Mouse (Mus musculus): ENCODE results near the gene Eme2.

Gene Eme2

DNA sequence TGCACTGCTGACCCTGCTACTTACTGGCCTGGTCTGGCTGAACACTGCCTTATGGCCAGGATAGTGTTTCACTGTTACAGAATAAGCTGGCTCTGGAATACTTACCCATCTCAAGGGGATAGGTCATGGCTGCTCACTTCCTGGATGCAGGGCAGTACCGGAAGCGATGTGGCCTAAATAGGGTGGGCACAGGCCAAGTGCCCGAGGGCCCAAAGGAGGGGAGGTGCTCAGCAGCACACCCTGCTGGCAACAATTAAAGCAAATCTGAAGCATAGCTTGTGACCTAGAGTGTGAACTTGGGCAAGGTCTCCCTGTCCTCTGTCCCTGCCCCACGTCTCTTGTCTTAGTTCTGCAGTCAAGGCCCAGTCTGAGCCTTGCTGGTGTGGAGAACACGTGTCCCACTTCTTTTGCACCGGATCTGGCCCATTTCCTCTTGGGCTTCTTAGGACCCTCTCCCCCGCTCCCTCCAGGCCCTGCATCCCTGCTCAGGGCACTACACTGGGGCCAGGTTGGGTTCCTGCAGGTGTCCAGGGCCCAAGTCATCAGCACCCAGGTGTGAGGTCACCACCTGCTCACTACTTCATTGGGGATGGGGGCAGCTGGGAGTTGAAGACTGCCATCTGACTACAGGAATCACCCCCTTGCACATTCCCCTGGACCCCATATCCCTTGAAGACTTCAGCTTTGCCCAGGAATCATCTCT lies 13.0 kb downstream of the Eme2 start:
- in situ Hi-C loops (cut with MboI; ENCODE audit: unreplicated experiment in 2 of 2) = loop anchor here in 1 of 2 experiments (5.0 kb wide), 1 partner anchor 135 kb away; no protein-coding TSS in a partner anchor

- in situ Hi-C loops (cut with MboI; ENCODE audit: unreplicated experiment in 2 of 2) = no loop called here
Observed at GRCm38 (mm10) chr17:24878531-24878930, 16.4 kb downstream of the Eme2 start.

DNA sequence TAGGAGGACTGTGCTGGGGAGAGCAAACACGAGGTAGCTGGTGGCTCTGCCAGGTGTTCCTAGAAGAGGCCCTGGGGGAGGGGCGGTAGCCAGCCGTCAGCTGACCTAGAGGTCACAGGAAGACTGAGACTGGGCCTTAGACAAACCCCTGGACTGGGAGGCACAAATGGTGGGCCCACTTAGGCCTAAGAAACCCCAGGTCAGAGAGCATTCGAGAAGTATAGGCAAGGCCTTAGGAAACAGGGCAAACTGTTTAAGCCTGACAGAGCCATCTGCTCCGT lies 16.8 kb downstream of the Eme2 start:
- in situ Hi-C loops (cut with MboI; ENCODE audit: unreplicated experiment in 2 of 2) = no loop called here

DNA sequence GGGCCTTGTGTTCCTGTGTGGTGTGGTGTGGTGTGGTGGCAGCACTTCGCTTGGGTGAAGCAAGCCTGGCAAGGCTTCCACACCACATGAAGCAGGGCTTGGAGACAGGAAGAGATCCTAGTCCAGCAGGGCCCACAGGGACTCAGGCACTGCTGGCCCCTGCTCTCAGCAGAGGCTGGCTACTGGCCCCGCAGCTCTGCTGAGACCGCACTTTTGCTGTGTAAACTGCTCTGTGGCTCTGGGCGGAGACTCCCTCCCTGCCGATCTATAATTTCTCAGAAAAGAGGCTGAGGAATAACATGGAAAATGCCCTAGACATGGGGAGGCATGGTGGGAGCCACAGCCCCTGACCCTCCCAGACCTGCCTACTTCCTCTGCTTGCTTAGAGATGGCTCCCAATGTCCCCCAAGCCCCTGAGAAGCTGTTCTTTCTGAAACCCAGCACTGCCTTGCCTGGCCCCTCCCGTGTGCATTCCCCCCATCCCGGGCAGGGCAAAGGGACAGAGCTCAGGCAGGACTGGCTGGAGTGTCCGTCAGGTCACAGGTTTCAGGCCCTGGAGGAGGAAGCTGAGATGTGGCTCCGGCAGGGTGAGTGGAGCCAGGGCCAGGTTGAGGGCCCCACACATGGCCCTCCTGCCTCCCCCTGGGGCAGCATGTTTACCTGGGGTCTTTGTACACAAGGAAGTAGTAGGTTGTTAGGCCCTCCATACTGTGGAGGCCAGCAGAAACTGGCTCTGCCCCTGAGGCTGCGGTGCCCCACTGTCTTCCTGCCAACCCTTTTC lies 17.4 kb downstream of the Eme2 start:
- in situ Hi-C loops (cut with MboI; ENCODE audit: unreplicated experiment in 2 of 2) = no loop called here

DNA sequence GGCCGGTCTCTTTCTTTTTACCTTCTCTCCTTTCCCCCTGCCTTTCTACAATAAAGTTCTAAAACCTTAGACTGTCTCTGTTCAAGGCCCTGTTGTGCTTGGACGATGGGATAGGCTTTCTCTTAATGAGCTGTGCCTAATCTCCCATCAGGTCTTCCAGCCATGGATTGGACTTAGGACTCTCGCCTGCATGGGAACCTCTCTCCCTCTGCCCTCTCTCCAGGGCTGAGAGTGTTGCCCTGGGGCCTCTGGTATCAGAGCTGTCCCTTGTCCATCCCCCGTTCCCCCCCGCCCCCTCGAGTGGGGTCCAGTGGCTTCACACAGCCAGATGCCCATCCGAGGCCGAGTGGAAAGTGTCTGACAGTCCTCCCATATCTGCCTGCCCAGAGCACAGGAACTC lies 19.9 kb downstream of the Eme2 start:
- in situ Hi-C loops (cut with MboI; ENCODE audit: unreplicated experiment in 2 of 2) = no loop called here

DNA sequence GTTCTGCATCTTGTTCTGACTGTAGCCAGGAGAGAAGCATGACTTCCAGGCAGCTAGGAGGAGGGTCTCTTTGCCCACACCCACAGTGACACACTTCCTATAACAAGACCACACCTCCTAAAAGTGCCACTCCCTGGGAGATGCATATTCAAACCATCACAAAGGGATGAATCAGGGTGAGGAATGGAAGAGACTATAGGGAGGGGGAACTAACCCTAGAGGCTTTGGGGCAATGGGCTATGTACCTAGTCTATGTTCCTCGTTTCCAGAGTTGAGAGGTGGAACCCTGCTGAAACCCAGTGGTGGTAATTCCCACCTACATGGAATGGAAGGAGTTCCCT lies 20.5 kb downstream of the Eme2 start:
- in situ Hi-C loops (cut with MboI; ENCODE audit: unreplicated experiment in 2 of 2) = no loop called here

DNA sequence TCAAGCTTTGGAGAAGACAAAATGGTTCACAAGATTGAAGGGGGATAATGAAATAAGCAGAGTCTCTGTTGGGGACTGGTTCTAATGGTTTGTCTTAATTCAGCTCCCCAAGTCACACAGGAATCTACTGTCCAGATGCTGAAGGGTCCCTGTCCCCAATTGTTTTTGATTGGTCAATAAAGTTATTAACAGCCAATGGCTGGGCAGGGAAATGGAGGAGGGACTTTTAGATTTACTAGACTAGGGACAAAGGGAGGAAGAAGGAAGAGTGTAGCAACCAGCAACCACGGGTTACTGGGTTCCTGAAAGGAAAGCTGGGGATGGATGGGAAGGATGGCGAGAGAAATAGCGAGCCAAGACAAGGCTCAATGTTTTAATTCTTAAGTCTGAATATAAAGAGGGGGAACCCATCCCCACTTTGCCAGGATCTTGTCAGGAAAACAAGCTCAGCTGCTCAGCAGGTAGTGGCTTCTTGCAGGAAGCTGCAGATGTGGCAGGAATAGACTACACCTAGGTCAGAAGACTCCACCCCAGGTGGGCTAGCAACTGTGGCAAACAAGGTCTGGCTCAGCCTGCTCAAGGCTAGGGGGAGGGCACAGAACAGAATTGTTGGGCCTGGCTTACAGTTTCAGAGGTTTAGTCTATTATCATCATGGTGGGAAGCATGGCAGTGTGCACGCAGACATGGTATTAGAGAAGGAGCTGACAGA lies 21.0 kb downstream of the Eme2 start:
- in situ Hi-C loops (cut with MboI; ENCODE audit: unreplicated experiment in 2 of 2) = no loop called here

DNA sequence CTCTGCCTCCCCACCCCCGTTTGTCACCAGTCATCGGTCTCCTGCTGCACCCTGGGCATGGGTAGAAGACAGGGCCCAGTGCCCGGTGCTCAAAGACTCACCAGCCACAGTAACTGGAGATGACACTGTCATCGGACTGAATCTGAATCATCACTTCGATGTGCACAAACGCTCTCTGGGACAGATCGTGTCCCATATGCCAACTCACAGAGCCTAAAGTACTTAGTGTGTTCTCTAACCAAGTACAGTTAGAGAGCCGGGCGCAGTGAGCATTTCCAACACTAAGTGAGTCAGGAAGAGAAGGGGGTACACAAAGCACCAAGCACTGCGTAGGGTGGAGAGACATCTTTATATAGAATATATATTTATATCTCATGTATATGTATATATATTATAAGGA lies 27.0 kb downstream of the Eme2 start:
- in situ Hi-C loops (cut with MboI; ENCODE audit: unreplicated experiment in 2 of 2) = no loop called here

- in situ Hi-C loops (cut with MboI; ENCODE audit: unreplicated experiment in 2 of 2) = no loop called here
Observed at GRCm38 (mm10) chr17:24865776-24866175, 29.1 kb downstream of the Eme2 start, which contains the start of gene Igfals. Gene Igfals (plus strand): TSS chr17:24865997.

DNA sequence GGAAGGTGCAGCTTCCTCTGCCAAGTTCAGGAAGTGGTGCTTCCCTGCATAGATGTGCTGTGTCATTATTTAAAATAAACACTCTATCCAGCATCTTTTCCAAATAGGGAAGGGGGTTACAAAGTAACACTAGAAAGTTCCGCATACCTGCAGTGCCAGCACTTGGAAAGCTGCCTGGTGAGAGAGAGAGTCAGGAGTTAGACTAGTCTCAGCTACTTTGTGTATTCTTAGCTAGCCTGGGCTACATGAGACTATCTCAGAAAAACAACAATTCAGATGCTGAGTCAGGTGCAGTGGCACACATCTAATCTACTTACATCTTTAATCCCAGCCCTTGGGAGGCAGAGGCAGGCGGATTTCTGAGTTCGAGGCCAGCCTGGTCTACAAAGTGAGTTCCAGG lies 33.1 kb downstream of the Eme2 start:
- in situ Hi-C loops (cut with MboI; ENCODE audit: unreplicated experiment in 2 of 2) = no loop called here

DNA sequence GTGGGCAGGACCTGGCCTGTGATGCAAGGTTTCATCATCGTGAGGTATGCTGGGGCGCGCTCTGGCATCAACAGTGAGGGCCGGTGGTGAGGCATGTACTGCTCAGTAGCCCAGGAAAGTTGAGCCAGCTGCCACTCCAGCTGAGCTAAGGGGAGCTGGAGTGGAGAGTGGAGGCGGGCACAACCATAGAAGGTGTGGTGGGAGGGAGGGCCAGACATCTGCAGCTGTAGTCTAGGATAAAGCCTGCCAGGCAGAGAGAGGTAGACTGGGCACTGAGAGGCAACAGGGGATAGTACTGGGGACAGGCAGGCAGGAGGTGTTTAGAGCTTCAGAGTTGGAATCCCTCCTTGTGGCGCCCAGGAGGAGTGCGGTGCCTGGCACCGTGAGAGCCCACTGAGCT lies 34.8 kb downstream of the Eme2 start:
- in situ Hi-C loops (cut with MboI; ENCODE audit: unreplicated experiment in 2 of 2) = no loop called here

- in situ Hi-C loops (cut with MboI; ENCODE audit: unreplicated experiment in 2 of 2) = no loop called here
Observed at GRCm38 (mm10) chr17:24858967-24859366, 35.9 kb downstream of the Eme2 start.

DNA sequence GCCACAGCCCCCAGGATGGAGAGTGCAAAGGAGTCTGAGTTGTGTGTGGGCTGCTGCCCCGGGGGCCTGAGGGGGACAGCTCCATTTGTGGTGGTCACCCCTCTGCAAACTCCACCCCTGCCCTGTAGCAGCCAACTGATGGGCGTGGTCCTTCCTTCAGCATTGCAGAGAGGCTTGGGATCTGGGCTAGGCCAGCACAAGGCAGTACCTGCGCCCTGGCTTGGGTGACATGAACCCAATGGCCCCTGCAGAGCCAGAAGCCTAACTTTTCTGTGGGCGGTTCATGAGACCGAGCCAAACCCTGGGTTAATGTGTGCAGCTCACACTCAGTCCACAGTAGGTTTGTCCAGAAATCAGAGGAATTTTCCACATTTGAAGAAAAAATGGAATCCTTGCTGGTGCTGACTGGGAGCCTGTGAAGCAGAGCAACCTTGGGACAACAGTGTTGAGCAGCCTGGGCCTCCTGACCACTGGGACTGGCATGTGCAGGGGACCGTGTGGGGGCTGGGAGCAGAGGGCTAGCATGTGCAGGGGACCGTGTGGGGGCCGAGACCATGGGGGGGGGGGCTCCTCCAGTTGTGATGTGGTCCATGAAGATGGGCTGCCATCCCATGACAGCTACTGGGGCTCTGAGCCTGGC lies 36.9 kb downstream of the Eme2 start:
- in situ Hi-C loops (cut with MboI; ENCODE audit: unreplicated experiment in 2 of 2) = no loop called here

DNA sequence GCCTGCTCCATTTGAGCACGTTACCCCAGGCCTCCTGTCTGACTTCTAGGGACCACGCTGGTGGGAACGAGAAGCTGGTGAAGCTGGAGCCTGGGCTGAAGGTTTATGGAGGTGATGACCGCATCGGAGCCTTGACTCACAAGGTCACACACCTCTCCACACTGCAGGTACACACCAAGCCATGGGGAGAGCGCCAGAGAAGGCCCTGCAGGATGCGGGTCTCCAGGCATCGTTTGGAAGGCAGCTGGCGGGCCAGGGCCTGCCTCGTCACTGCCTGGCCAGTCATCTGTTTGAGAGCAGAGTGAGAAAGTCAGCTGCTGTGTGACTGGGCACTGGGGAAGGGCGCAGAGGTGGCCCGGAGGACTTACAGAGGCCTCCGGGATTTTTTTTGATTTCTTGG lies 38.3 kb downstream of the Eme2 start:
- in situ Hi-C loops (cut with MboI; ENCODE audit: unreplicated experiment in 2 of 2) = no loop called here

GRCm38 (mm10) chr17:24855838-24856464 lies 38.9 kb downstream of the Eme2 start:
- in situ Hi-C loops (cut with MboI; ENCODE audit: unreplicated experiment in 2 of 2) = no loop called here

GRCm38 (mm10) chr17:24851381-24852125 lies 43.3 kb downstream of the Eme2 start:
- in situ Hi-C loops (cut with MboI; ENCODE audit: unreplicated experiment in 2 of 2) = no loop called here

DNA sequence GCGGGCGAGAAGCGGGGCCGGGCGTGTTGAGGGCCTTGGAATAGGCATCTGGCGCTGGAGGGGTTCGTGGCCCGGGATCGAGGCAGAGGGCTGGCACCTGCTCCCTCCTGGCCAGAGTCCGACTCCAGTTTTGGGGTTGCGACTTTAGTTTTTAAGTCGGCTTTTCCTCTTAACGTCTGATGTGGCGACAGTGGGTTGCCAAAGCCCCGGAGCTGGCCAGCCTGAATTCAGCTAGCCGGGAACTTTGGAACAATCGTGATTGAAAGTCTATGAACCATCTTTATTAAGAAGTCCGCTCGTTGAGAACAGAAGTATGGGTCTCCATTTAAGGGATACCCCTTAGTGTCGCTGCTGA lies 44.1 kb downstream of the Eme2 start:
- in situ Hi-C loops (cut with MboI; ENCODE audit: unreplicated experiment in 2 of 2) = no loop called here

DNA sequence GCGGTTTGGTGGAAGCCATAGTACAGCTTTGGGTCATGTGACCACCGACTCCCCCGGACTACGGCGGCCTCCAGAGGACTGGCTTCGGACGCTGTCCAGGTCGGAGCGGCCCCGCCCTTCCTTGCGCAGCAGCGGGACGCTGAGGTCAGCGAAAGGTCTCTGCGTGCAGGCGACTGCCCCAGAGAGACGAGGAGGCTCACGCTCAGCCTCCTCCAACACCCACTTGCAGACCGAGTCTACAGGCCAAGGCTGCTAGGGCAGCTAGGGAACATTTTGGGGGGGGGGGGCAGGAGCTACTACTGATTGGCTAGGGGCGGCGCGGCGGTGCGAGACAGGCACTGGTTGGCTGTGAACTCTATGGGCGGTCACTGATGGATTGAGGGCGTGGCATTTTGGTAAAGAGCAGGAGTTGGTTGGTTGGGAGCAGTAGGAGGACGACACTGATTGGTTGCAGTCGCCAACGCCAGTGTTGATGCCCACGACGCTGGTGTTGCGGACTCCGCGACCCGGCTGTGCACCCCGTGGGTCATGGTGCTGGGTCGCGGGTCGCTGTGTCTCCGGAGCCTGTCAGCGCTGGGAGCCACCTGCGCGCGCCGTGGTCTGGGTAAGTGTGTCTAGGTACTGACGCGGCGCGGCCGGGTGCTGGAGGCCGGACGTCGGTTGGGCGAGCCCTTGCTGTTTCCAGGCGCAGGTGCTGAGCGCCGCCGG lies 44.7 kb downstream of the Eme2 start, which contains the start of gene Fahd1:
Fahd1 (minus strand) TSS at position 300 of the 708 bp plus-strand sequence.
- in situ Hi-C loops (cut with MboI; ENCODE audit: unreplicated experiment in 2 of 2) = no loop called here

- in situ Hi-C loops (cut with MboI; ENCODE audit: unreplicated experiment in 2 of 2) = no loop called here
Observed at GRCm38 (mm10) chr17:24849733-24850064, 45.2 kb downstream of the Eme2 start.

- in situ Hi-C loops (cut with MboI; ENCODE audit: unreplicated experiment in 2 of 2) = no loop called here
Observed at GRCm38 (mm10) chr17:24848600-24849031, 46.3 kb downstream of the Eme2 start.

All from v-Abl transformed pro-B cells (cell line).